Mouse (Mus musculus) large intestine, adult 2 months (tissue): Measurements from ENCODE around the gene Myh7. TPM values are rescaled to one million over a fixed set of nuclear protein-coding genes. Genes with fewer than 3 reads are reported as not detected.
"Not testable (repeated sequence)": the region's sequence is repeated elsewhere in the genome, so short reads cannot be mapped to it uniquely, and the experiment has no call there.

ENCODE experiments used
- DNase-seq: peaks from one replicate; pipeline ENCODE4 v3.0.0-alpha.2; 2012; ENCODE audit warnings: low read depth, low spot score
- WGBS: fragments of 180-500 bp; shearing (Covaris S2); methylation state at CpG from one replicate; pipeline ENCODE4 v1.1.7; 2018; 5-methylcytosine and 5-hydroxymethylcytosine counted together
- polyA plus RNA-seq: library from polyadenylated mRNA; depleted of rRNA; stranded (reverse); fragments of >200 nt; gene quantifications from 2 replicates; pipeline ENCODE4 v1.2.3, GENCODE M21; 2012

The Myh7 gene
- polyA plus RNA-seq, 1 experiment, result 0.19 TPM

- WGBS, result 86% methylated on average over 8 of the region's 8 CpGs
- DNase-seq, result no peak
Measured at GRCm38 (mm10) chr14:55005967-55006366, 11.5 kb upstream of the Myh7 start.

DNA sequence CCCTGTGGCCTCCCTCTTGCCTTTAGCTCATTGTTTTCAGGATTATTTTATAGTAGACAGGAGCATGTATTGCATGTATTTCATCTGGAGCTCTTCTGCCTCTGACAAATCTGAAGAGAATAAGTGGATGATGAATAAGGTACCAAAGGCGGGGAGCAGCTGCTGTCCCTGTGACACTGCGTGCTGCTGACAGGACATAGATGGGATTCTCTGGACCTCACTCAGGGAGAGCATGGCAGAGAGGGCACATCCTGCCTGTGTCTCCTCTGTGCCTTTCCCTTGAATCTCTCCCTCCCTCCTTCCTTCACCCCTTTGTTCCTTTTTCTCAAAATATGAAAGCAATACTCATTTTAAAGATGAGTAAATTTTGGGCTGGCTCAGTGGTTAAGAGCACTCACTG lies 11.1 kb upstream of the Myh7 start:
- WGBS, result 77% methylated on average over 2 of the region's 2 CpGs
- no peak for DNase-seq

GRCm38 (mm10) chr14:55003878-55004855 lies 9.7 kb upstream of the Myh7 start:
- WGBS, result 73% methylated on average over 18 of the region's 18 CpGs
- no peak for DNase-seq

- WGBS, result 62% methylated on average over 7 of the region's 7 CpGs
Measured at GRCm38 (mm10) chr14:55002687-55003120, 8.3 kb upstream of the Myh7 start.

GRCm38 (mm10) chr14:55001938-55002686 lies 7.7 kb upstream of the Myh7 start:
- WGBS, result 40% methylated on average over 12 of the region's 12 CpGs
- no peak for DNase-seq

More at GRCm38 (mm10) chr14:55002687-55003120, 8.3 kb upstream of the Myh7 start:
- no peak for DNase-seq

- 98% methylated on average over 2 of the region's 2 CpGs for WGBS
- DNase-seq, result no peak
Measured at GRCm38 (mm10) chr14:55001446-55001845, 7.0 kb upstream of the Myh7 start.

DNA sequence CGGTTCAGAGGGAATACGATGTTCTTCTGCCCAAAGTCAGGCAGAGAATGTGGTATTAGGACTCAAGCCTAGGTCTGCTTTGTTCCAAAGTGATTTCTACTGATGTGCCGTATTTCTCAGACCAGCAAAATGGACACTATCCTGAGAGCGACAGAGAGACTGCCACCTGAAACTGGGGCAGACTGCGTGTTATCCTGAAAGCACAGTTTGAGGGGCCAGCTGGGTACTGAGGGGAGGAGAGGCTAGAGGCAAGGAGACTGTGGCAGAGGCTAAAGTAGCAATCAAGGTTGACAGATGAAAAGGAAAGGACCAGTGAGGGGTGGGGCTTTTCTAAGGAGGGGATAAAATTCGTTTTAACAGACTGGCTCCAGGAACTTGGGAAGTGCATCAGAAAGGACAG lies 6.4 kb upstream of the Myh7 start:
- 80% methylated on average over 6 of the region's 6 CpGs for WGBS
- DNase-seq, result no peak

GRCm38 (mm10) chr14:54999868-55000267 lies 5.4 kb upstream of the Myh7 start:
- DNase-seq, result not testable (repeated sequence)
- WGBS, result 71% methylated on average over 5 of the region's 5 CpGs

- DNase-seq, result no peak
Measured at GRCm38 (mm10) chr14:54998680-54999079, 4.3 kb upstream of the Myh7 start.

GRCm38 (mm10) chr14:54997297-54997696 lies 2.9 kb upstream of the Myh7 start:
- DNase-seq, result no peak
- 64% methylated on average over 4 of the region's 4 CpGs for WGBS

GRCm38 (mm10) chr14:54996793-54997192 lies 2.4 kb upstream of the Myh7 start:
- WGBS, result 74% methylated on average over 9 of the region's 9 CpGs

GRCm38 (mm10) chr14:54995457-54996138 lies 1.2 kb upstream of the Myh7 start:
- 53% methylated on average over 14 of the region's 14 CpGs for WGBS
- no peak for DNase-seq

More at GRCm38 (mm10) chr14:54996793-54997192, 2.4 kb upstream of the Myh7 start:
- no peak for DNase-seq

GRCm38 (mm10) chr14:54994869-54995186 lies 402 bp upstream of the Myh7 start:
- DNase-seq, result no peak

DNA sequence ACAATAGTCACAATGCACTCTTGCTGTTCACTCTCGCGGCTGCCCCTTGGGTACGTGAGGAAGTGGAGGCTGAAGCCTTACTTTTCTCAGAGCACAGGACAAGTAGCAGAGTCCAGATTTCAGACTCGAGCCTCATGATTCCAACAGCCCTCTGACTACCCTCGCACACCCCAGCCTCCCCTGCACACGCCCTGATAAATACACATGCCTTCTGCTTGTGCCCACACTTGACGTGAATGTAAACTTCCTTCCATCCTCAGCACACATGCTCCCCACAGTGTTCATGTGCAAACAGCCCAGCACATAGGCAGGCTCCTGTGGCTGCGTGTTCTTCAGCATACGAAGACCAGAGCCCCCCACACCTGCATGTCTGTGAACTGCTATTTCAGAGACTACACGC lies 790 bp downstream of the Myh7 start:
- 23% methylated on average over 10 of the region's 10 CpGs for WGBS
- DNase-seq, result no peak

DNA sequence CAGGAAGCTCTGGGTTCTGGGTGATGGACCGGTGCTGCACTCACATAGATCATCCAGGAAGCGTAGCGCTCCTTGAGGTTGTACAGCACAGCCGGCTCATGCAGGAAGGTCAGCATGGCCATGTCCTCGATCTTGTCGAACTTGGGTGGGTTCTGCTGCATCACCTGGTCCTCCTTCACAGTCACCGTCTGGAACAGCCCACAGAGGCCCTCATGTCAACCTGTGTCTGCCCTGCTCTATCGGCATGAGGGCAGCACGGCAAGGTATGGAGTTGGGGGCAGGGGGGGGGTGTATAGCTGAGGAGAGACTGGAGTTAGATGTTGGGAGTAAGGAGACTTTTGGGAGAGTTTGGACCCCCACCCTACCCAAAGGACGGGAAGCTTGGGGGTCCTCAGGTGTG lies 2.2 kb downstream of the Myh7 start:
- no peak for DNase-seq
- WGBS, result 88% methylated on average over 10 of the region's 10 CpGs

- 75% methylated on average over 8 of the region's 8 CpGs for WGBS
Measured at GRCm38 (mm10) chr14:54989886-54990441, 4.5 kb downstream of the Myh7 start.

GRCm38 (mm10) chr14:54988882-54989281 lies 5.5 kb downstream of the Myh7 start:
- DNase-seq, result no peak
- WGBS, result 88% methylated on average over 13 of the region's 13 CpGs

More at GRCm38 (mm10) chr14:54989886-54990441, 4.5 kb downstream of the Myh7 start:
- no peak for DNase-seq

- DNase-seq, result not testable (repeated sequence)
- 81% methylated on average over 9 of the region's 9 CpGs for WGBS
Measured at GRCm38 (mm10) chr14:54988350-54988874, 6.0 kb downstream of the Myh7 start.

- no peak for DNase-seq
- WGBS, result 96% methylated on average over 7 of the region's 7 CpGs
Measured at GRCm38 (mm10) chr14:54981934-54982333, 12.5 kb downstream of the Myh7 start.

DNA sequence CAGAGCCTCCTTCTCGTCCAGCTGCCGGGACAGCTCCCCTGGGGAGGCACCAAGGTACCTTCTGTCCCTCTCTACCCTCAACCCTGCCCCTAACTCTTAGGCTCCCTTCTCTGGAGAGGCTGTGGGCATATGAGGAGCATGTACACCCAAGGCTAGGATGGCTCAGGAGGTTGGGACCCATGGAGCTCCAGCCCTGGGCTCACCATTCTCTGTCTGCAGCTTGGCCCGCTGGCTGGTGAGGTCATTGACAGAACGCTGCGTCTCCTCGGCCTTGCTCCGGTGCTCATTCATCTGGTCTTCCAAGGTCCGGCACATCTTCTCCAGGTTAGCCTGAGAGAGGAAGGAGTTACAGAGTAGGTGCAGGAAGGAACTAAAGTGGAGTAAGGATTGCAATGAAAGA lies 15.8 kb downstream of the Myh7 start:
- no peak for DNase-seq
- 88% methylated on average over 8 of the region's 8 CpGs for WGBS
